Mouse (Mus musculus): ENCODE results near the gene Filip1. TPM values are rescaled to one million over a fixed set of nuclear protein-coding genes. Genes with fewer than 3 reads are reported as not detected.

Gene Filip1
- total RNA-seq, 2 experiments from 2014 or later = 129 to 143 TPM

DNA sequence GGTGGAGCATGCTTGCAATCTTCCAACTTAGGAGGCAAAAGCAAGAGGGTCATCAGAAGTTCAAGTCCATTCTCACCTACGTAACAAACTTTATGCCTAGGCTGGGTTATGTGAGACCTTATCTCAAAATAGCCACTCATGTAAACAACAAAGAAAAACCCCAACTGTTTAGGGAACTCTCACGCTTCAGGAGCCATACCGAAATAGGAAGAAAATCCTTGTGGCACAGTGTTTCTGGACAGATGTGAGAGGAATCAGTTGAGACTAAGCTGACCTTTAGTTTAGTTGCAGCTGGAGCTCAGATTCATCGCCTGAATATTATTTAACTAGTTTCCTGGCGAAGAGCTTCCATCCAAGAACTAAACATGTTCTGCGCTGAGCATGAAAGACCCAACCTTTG, 170.0 kb downstream of the Filip1 start:
- no peak for DNase-seq
- intact Hi-C loops (cut with DNase I) = no loop called here

GRCm38 (mm10) chr9:79842028-79842427, 170.6 kb downstream of the Filip1 start:
- intact Hi-C loops (cut with DNase I) = no loop called here
- no peak for DNase-seq

- intact Hi-C loops (cut with DNase I) = no loop called here
- DNase-seq = no peak
Observed at GRCm38 (mm10) chr9:79831294-79831693, 181.4 kb downstream of the Filip1 start.

GRCm38 (mm10) chr9:79830874-79831273, 181.8 kb downstream of the Filip1 start:
- no peak for DNase-seq
- intact Hi-C loops (cut with DNase I) = no loop called here

- peak; percentile 44 to 48 for DNase-seq
- intact Hi-C loops (cut with DNase I) = no loop called here
Observed at GRCm38 (mm10) chr9:79829842-79830800, 182.5 kb downstream of the Filip1 start.

GRCm38 (mm10) chr9:79827072-79827471, 185.6 kb downstream of the Filip1 start:
- no peak for DNase-seq
- intact Hi-C loops (cut with DNase I) = no loop called here

DNA sequence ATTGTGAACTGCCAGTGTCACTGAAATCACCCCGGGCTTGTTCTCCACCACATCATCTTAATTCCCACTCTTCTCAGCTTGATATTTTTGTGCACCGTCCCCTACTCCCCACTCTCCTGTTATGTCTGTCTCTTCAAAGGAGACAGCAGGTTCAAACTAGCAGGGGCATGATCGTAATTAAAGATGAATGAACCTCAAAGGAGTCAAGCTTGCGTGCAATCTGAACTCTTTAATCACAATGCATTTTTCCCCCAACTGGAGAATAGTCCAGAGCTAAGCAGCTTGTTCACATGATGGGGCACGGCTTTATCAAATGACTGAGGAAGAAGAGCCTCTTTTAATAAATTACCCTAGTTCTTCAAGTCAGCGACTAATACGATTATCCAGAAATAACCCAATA, 187.1 kb downstream of the Filip1 start:
- no peak for DNase-seq
- intact Hi-C loops (cut with DNase I) = no loop called here

GRCm38 (mm10) chr9:79823856-79824255, 188.8 kb downstream of the Filip1 start:
- DNase-seq = no peak
- intact Hi-C loops (cut with DNase I) = no loop called here

GRCm38 (mm10) chr9:79823438-79823837, 189.2 kb downstream of the Filip1 start:
- intact Hi-C loops (cut with DNase I) = no loop called here
- no peak for DNase-seq

DNA sequence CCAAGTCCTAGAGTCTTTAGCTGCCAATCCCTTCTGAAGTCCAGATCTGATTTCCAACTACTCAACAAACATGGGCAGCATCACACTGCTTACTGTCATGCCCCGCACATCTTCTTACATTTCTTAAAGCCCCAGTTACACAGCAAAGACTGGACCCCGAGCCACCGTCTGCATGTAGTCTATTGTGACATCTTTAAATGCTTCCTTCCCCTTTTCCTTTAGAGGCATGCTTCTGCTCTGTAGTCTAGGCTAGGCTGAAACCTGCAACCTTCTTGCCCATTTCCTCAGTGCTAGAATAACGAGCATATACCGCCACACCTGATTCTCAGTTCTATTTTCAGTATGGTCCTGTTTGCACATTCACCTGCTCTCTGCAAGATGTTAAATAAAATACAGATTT, 196.2 kb downstream of the Filip1 start:
- DNase-seq = no peak
- intact Hi-C loops (cut with DNase I) = no loop called here

GRCm38 (mm10) chr9:79816013-79816412, 196.6 kb downstream of the Filip1 start:
- intact Hi-C loops (cut with DNase I) = no loop called here
- DNase-seq = no peak

DNA sequence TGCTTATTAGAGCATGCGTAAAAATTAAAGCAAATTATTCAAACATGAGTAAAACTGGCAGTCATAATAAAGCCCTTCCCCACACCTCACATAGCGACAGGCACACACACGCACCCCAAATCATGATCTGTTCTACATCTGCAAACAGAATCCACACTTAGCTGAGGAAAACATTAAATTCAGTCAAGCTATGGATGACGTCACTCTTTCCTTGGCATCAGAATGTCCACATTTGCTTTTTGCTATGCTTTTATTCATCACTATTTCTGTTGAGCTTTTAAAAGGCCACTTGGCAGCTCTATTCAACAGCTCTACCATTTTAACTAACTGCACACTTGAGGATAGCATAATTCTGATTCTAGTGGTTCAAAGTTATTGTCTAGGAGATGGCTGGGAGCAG, 198.1 kb downstream of the Filip1 start:
- intact Hi-C loops (cut with DNase I) = loop anchor here (5.0 kb wide), 1 partner anchor 53 kb away; no protein-coding TSS in a partner anchor
- DNase-seq = no peak

- intact Hi-C loops (cut with DNase I) = loop anchor here (5.0 kb wide), 1 partner anchor 56 kb away; no protein-coding TSS in a partner anchor
Observed at GRCm38 (mm10) chr9:79810969-79811902, 201.4 kb downstream of the Filip1 start.

DNA sequence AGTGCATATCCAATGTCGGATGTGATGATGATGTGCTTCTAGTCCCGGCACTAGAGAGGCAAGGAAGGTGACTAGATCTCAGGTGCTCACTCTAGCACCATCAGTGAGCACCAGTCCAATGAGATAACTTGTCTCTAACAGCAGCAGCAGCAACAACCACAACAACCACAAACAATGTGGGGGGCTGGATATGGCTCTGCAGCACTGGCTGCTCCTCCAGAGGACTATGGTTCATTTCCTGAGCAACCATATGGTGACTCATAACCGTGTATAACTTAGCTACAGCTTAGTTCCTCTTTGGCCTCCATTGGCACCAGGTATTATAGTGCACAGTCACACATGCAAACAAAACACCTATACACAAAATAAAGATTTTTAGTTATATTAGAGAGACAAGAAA, 202.1 kb downstream of the Filip1 start:
- intact Hi-C loops (cut with DNase I) = loop anchor here (5.0 kb wide), 1 partner anchor 57 kb away; no protein-coding TSS in a partner anchor
- DNase-seq = no peak

More at GRCm38 (mm10) chr9:79810969-79811902, 201.4 kb downstream of the Filip1 start:
- DNase-seq = no peak

GRCm38 (mm10) chr9:79809411-79809810, 203.2 kb downstream of the Filip1 start:
- no peak for DNase-seq
- intact Hi-C loops (cut with DNase I) = loop anchor here (2.0 kb wide), 1 partner anchor 75 kb away; no protein-coding TSS in a partner anchor

- DNase-seq = peak in 1 of 2 experiments; percentile 29
- intact Hi-C loops (cut with DNase I) = no loop called here
Observed at GRCm38 (mm10) chr9:79807178-79807577, 205.5 kb downstream of the Filip1 start.

DNA sequence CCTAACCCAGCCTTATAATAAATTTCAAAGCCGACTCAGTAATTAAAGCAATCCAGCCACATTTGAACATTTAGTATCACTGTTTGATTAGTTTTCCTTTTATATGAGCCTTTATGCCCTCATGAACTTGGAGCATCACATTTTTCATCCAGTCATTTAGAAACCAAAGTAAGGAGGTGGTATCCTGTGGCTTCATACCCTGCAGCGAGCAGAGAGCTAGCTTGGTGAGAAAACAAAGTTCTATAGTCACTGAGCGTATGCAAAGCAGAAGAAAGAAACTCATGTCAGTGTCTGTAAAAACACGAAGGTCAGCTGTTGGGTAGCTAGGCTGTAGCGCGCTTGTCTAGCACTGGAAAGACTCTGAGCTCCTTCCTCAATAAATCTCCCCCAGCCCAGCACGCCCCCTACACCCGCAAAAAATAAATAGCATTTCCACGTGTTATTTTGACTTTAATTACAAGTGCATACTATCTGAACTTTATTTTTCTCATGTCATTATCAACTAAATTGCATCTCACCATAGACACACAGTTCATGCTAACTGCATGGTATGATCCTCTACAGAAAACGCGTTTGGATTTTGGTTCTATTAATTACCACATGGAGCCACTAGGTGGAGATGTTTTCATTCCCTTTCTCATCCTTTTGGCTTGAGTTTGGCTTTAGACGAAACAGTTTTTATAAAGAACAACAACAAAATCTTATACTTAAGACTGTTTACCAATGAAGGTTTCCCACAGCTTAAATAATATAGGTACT, 206.2 kb downstream of the Filip1 start:
- peak; percentile 44 to 65 for DNase-seq
- intact Hi-C loops (cut with DNase I) = loop anchor here (1.0 kb wide), 1 partner anchor 196 kb away; no protein-coding TSS in a partner anchor

- no peak for DNase-seq
- intact Hi-C loops (cut with DNase I) = no loop called here
Observed at GRCm38 (mm10) chr9:79805426-79805825, 207.2 kb downstream of the Filip1 start.

DNA sequence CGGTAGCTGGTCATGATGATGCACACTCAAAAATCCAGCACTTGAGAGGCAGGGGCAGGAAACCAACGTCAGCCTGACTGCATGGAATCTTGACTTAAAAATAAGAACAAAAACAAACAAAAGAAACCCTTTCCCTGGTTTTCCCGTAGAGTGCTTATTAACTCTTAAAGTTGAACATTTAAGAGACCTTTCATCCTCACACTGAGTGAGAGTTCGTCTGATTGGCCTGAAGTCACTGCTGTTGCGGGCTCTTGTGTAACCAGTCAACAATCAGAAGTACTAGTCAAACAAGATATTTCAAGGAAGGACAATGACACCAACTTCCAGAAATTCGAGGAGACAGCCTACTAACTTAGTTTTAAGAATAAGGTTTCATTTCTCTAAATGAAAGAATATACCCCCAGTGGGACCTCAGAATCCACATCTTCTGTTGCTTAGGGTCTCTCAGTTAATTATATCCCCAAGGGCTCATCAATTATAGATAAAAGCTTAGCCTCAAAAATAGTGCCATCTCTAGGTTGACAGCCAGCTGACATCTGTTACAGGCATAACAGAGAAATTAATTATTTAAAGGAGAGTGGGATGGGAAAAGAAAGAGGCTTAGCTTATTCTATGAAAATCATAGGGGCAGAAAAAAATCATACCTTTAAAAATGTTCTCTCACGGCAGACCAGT, 216.1 kb downstream of the Filip1 start:
- intact Hi-C loops (cut with DNase I) = no loop called here
- no peak for DNase-seq

- intact Hi-C loops (cut with DNase I) = no loop called here
- DNase-seq = no peak
Observed at GRCm38 (mm10) chr9:79795076-79795475, 217.6 kb downstream of the Filip1 start.

Data from heart, postnatal 10 days (tissue).